Mouse (Mus musculus) neural tube, embryonic 14.5 days (tissue): ENCODE results near the gene Anxa2. TPM values are rescaled to one million over a fixed set of nuclear protein-coding genes. Genes with fewer than 3 reads are reported as not detected.

Source experiments
- ATAC-seq: fragments of 200-750 bp; cut with Nextera tagmentation; 2 replicates; pipeline ENCODE4 v1.8.0; 2017; ENCODE audit warnings: low read depth, mild to moderate bottlenecking, moderate TSS enrichment, moderate library complexity
- H3K27ac ChIP-seq: fragments of 300-500 bp; sonication (generic); 2 replicates; pipeline ENCODE4 v1.5.1; 2014; ENCODE audit warnings: low read depth, mild to moderate bottlenecking, control low read depth, low read length, moderate library complexity, mixed read lengths
- H3K27me3 ChIP-seq: fragments of 300-500 bp; sonication (generic); 2 replicates; pipeline ENCODE4 v1.6.1; 2014; ENCODE audit warnings: low read length; ENCODE audit not compliant: control insufficient read depth, insufficient read depth
- H3K36me3 ChIP-seq: fragments of 300-500 bp; sonication (generic); 2 replicates; pipeline ENCODE4 v1.6.1; 2014; ENCODE audit warnings: low read length, mixed read lengths; ENCODE audit not compliant: control insufficient read depth, insufficient read depth
- H3K4me1 ChIP-seq: fragments of 300-500 bp; sonication (generic); 2 replicates; pipeline ENCODE4 v1.6.1; 2014; ENCODE audit warnings: low read length; ENCODE audit not compliant: control insufficient read depth, insufficient read depth
- H3K4me2 ChIP-seq: fragments of 300-500 bp; sonication (generic); 2 replicates; pipeline ENCODE4 v1.6.1; 2014; ENCODE audit warnings: mild to moderate bottlenecking, low read depth, low read length, control low read depth
- H3K4me3 ChIP-seq: fragments of 300-500 bp; sonication (generic); 2 replicates; pipeline ENCODE4 v1.5.1; 2014; ENCODE audit warnings: low read depth, low read length, control low read depth, mixed read lengths
- H3K9ac ChIP-seq: fragments of 300-500 bp; sonication (generic); replicated peaks from 2 replicates; pipeline ENCODE4 v1.6.1; 2014; ENCODE audit warnings: low read depth, mild to moderate bottlenecking, control low read depth, low read length, mixed read lengths
- H3K9me3 ChIP-seq: fragments of 300-500 bp; sonication (generic); 2 replicates; pipeline ENCODE4 v1.6.1; 2016; ENCODE audit warnings: low read length; ENCODE audit not compliant: control insufficient read depth
- WGBS: fragments of 180-500 bp; shearing (Covaris S2); extraction: QIAGEN DNeasy Blood & Tissue Kit; methylation state at CpG from one replicate; pipeline ENCODE4 v1.1.7; 2014; 5-methylcytosine and 5-hydroxymethylcytosine counted together
- polyA plus RNA-seq: library from polyadenylated mRNA; unstranded; fragments of >200 nt; fragmentation: Nextera tagmentation; extraction: Ambion mirVana; gene quantifications from 2 replicates; pipeline ENCODE4 v1.2.1, GENCODE M21; 2014

The Anxa2 gene
- polyA plus RNA-seq, 1 experiment from 2014 or later, result 81.0 TPM

DNA sequence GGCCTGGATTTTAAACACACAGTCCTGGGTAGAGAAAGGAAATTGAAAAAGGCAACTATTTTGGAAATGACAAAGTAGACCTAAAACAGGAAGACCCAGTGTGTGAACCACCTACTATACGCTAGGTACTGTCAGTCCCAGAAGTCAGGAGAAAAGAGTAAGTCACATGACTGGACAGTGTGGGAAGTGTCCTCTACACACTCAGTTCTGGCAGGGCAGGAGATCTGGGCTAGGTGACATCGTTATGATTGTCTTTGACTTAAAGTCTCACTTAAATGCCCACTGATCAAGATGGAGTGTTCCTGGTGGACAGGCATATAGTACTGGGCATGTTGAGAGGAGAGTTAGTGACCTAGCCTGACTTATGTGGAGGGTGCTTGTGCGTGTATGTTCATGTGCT lies 3.7 kb downstream of the Anxa2 start:
- ATAC-seq, result no peak
- Histone ChIP-seq H3K27me3 (peaks cover 9% of the 10 kb centered on the region; the same call in 1 of the 2 replicates), H3K27ac (no peak overlapping the region), H3K4me1 (peaks cover 11% of the 10 kb centered on the region; the same call in 1 of the 2 replicates), H3K9ac (no peak overlapping the region), H3K36me3 (no peaks in the 10 kb centered on the region), H3K4me3 (no peak overlapping the region), H3K4me2 (no peak overlapping the region), H3K9me3 (no peaks in the 10 kb centered on the region)
- 94% methylated on average over 3 of the region's 3 CpGs for WGBS

DNA sequence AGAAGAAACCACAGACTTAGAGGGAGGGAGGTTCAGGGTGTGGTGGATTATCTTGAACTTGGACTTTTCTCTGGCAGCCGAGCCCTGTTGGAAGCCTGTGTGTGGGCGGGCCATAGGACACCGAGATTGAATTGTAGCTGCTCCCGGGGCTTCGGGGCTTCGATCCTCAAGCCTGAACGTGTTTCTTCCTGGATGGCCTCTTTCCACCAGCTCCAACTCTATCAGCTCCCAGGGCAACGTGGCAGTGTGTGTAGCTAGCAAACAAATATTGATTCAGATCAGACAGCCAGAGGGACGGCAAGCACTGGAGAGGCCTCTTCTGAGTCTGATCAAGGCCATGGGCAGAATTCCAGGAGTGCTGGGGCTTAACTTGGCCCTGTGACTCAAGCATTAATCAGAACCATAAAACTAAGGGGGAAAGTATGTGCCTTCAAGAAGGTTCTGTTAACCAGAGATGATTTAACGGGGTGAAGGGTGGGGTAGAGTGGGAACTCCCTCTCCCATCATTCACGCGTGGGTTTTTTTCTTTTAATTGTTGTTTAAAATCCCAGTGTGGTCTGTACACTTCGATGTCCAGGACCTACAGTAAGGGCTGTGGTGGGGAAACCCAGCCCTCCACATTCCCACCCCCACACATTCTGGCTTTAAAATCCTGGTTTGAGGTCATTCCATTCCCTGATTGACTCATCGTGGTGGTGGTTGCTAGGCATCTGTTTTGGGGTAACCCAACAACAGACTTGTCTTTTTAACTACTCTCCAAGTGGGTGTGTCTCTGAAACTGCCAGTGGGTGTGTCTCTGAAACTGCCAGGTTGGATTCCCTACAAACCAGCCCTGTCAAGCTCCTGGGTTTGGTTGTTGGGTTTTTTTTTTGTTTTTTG lies 4.6 kb downstream of the Anxa2 start:
- WGBS, result 54% methylated on average over 14 of the region's 14 CpGs
- no peak overlapping the region for H3K4me2 ChIP-seq
- peaks cover 11% of the 10 kb centered on the region; the same call in 1 of the 2 replicates for H3K4me1 ChIP-seq
- H3K27ac ChIP-seq, result peak overlapping the region; percentile 13; the same call in 1 of the 2 replicates
- H3K36me3 ChIP-seq, result no peaks in the 10 kb centered on the region
- H3K4me3 ChIP-seq, result no peak overlapping the region
- peaks cover 9% of the 10 kb centered on the region; the same call in 1 of the 2 replicates for H3K27me3 ChIP-seq
- H3K9ac ChIP-seq, result no peak overlapping the region
- ATAC-seq, result no peak
- no peaks in the 10 kb centered on the region for H3K9me3 ChIP-seq

GRCm38 (mm10) chr9:69458982-69459381 lies 5.6 kb downstream of the Anxa2 start:
- H3K27ac ChIP-seq, result no peak overlapping the region
- ATAC-seq, result no peak

GRCm38 (mm10) chr9:69459876-69460275 lies 6.5 kb downstream of the Anxa2 start:
- Histone ChIP-seq H3K4me1 (no peaks in the 10 kb centered on the region), H3K9me3 (no peaks in the 10 kb centered on the region), H3K27me3 (peaks cover 4% of the 10 kb centered on the region; the same call in 1 of the 2 replicates), H3K27ac (no peak overlapping the region), H3K9ac (no peak overlapping the region), H3K4me2 (no peak overlapping the region), H3K4me3 (no peak overlapping the region), H3K36me3 (no peaks in the 10 kb centered on the region)
- no peak for ATAC-seq
- 93% methylated on average over 7 of the region's 7 CpGs for WGBS

More at GRCm38 (mm10) chr9:69458982-69459381, 5.6 kb downstream of the Anxa2 start:
- Histone ChIP-seq H3K9me3 (no peaks in the 10 kb centered on the region), H3K9ac (no peak overlapping the region), H3K4me3 (no peak overlapping the region), H3K36me3 (no peaks in the 10 kb centered on the region), H3K27me3 (peaks cover 8% of the 10 kb centered on the region; the same call in 1 of the 2 replicates), H3K4me2 (no peak overlapping the region), H3K4me1 (peaks cover 4% of the 10 kb centered on the region; the same call in 1 of the 2 replicates)
- WGBS, result 77% methylated on average over 2 of the region's 2 CpGs

- Histone ChIP-seq H3K9me3 (no peaks in the 10 kb centered on the region), H3K36me3 (no peaks in the 10 kb centered on the region), H3K4me3 (no peak overlapping the region), H3K4me1 (no peaks in the 10 kb centered on the region), H3K4me2 (no peak overlapping the region), H3K9ac (no peak overlapping the region), H3K27me3 (no peaks in the 10 kb centered on the region), H3K27ac (no peak overlapping the region)
- 82% methylated on average over 2 of the region's 2 CpGs for WGBS
- no peak for ATAC-seq
Measured at GRCm38 (mm10) chr9:69463046-69463445, 9.6 kb downstream of the Anxa2 start.

DNA sequence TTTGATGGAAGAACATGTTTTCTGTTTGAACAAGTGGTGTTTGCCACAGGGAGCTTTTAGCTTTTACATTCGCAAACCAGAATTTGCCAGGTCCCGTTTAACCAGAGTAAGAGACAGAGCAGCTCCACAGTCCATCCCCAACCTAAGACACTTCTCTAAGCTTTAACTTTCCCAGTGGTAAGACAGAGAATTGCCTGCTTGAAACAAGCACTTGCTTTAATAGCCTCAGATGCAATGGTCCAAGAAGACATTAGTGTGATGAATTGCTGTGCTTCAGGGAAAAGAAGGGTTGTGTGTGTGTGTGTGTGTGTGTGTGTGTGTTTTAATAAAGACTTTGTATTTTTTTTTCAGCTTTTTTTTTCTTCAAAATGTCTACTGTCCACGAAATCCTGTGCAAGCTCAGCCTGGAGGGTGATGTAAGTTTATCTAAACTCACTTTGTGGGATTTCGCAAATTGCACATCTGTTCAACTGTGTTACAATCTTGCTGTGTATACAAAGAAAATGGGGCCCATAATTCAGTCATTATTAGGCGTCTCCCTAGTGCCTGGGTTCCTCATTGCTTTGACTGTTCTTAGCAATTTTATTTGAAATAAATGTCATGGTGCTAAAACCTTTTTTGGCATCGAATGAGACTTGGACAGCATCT lies 10.8 kb downstream of the Anxa2 start:
- no peak for ATAC-seq
- H3K4me3 ChIP-seq, result no peak overlapping the region
- H3K9me3 ChIP-seq, result no peaks in the 10 kb centered on the region
- H3K27me3 ChIP-seq, result no peaks in the 10 kb centered on the region
- H3K27ac ChIP-seq, result no peak overlapping the region
- no peaks in the 10 kb centered on the region for H3K36me3 ChIP-seq
- H3K4me1 ChIP-seq, result peaks cover 4% of the 10 kb centered on the region; the same call in 1 of the 2 replicates
- H3K4me2 ChIP-seq, result no peak overlapping the region
- H3K9ac ChIP-seq, result no peak overlapping the region
- WGBS, result 61% methylated on average over 6 of the region's 6 CpGs

DNA sequence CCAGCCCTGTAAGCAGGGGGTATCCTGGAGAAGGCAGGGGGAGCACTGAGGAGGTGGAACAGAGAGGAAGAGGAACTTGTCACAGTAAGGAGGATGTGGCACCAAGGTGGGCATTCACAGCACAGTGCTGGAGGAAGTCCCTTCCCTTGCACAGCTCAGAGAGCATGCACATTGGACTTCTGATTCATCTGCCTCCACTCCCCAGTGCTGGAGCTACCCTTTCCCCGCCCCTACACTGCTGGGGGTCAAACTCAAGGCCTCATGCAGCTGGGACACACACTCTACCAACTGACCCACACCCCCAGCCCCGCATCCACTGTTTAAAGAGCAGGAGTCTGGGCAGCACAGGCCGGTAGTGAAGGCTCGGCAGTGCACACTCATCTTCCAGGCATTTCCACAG lies 12.7 kb downstream of the Anxa2 start:
- WGBS, result 72% methylated on average over 4 of the region's 4 CpGs
- Histone ChIP-seq H3K27ac (no peak overlapping the region), H3K9me3 (no peaks in the 10 kb centered on the region)

DNA sequence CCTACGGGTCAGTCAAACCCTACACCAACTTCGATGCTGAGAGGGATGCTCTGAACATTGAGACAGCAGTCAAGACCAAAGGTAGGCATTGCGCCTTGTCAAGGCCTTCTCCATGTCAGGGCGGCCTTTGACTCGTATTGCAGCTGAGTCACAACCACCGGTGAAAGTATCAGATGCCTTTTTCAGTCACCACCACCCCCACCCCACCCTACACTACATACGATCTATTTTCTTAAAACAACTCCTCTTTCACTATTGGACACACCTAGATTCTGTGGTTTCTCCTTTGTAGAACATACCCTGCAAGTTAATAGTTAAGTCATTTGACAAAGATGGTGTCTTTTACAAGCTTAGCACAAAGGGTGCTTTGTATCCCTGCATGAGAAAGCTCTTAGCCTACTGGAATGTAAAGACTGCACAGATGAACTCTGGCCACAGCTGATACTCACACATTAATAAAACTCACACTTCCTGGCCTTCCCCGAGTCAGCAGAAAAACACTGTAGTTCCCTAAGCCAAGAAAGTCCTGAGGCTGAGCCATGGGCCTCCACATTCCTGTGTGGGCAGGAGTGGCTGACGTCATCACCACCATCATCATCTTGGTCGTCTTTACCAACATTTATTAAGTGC lies 14.0 kb downstream of the Anxa2 start:
- no peak overlapping the region for H3K4me3 ChIP-seq
- no peaks in the 10 kb centered on the region for H3K36me3 ChIP-seq
- peaks cover 7% of the 10 kb centered on the region; the same call in 1 of the 2 replicates for H3K4me1 ChIP-seq
- ATAC-seq, result no peak
- no peak overlapping the region for H3K9ac ChIP-seq
- no peak overlapping the region for H3K4me2 ChIP-seq
- H3K27ac ChIP-seq, result no peak overlapping the region
- WGBS, result 65% methylated on average over 10 of the region's 10 CpGs
- H3K27me3 ChIP-seq, result no peaks in the 10 kb centered on the region
- no peaks in the 10 kb centered on the region for H3K9me3 ChIP-seq

More for the DNA sequence above, 12.7 kb downstream of the Anxa2 start:
- H3K36me3 ChIP-seq, result no peaks in the 10 kb centered on the region
- no peak overlapping the region for H3K4me3 ChIP-seq
- peaks cover 7% of the 10 kb centered on the region; the same call in 1 of the 2 replicates for H3K4me1 ChIP-seq
- H3K4me2 ChIP-seq, result no peak overlapping the region
- ATAC-seq, result no peak
- no peak overlapping the region for H3K9ac ChIP-seq
- no peaks in the 10 kb centered on the region for H3K27me3 ChIP-seq
